Mouse (Mus musculus) thymus, adult 2 months (tissue): ENCODE measurements around the gene Zdhhc20. TPM values are rescaled to one million over a fixed set of nuclear protein-coding genes. Genes with fewer than 3 reads are reported as not detected.

Experiments used
- DNase-seq: peaks from one replicate; pipeline ENCODE4 v3.0.0; 2021
- H3K27ac ChIP-seq: fragments of 200-500 bp; 2 replicates; pipeline ENCODE4 v1.5.1; 2012; ENCODE audit warnings: low read length, control low read depth; ENCODE audit not compliant: control insufficient read depth, insufficient read depth
- H3K27me3 ChIP-seq: fragments of 200-500 bp; 2 replicates; pipeline ENCODE4 v1.6.1; 2012; ENCODE audit warnings: mild to moderate bottlenecking, low read length, moderate library complexity, mixed read lengths; ENCODE audit not compliant: control insufficient read depth, insufficient read depth
- H3K36me3 ChIP-seq: fragments of 200-500 bp; 2 replicates; pipeline ENCODE4 v1.6.1; 2012; ENCODE audit warnings: mild to moderate bottlenecking, low read length, moderate library complexity; ENCODE audit not compliant: control insufficient read depth, insufficient read depth
- H3K4me1 ChIP-seq: fragments of 200-500 bp; replicated peaks from 2 replicates; pipeline ENCODE4 v1.6.1; 2012; ENCODE audit warnings: low read length; ENCODE audit not compliant: control insufficient read depth, insufficient read depth
- H3K4me3 ChIP-seq: fragments of 200-500 bp; 2 replicates; pipeline ENCODE4 v1.5.1; 2012; ENCODE audit warnings: mild to moderate bottlenecking, low read length, control low read depth, moderate library complexity; ENCODE audit not compliant: control insufficient read depth, insufficient read depth
- CTCF ChIP-seq: fragments of 200-500 bp; IDR thresholded peaks from 2 replicates; pipeline ENCODE4 v1.5.1; 2012; ENCODE audit warnings: mild to moderate bottlenecking, control low read depth, low read length, moderate library complexity, borderline replicate concordance; ENCODE audit not compliant: control insufficient read depth, poor library complexity, insufficient read depth; ENCODE audit errors: extremely low read depth
- POLR2A ChIP-seq: fragments of 200-500 bp; IDR thresholded peaks from 2 replicates; pipeline ENCODE4 v1.6.1; 2012; ENCODE audit warnings: mild to moderate bottlenecking, low read length, control low read depth, moderate library complexity; ENCODE audit not compliant: control insufficient read depth, poor library complexity, insufficient read depth; ENCODE audit errors: extremely low read depth
- WGBS: fragments of 180-500 bp; shearing (Covaris S2); methylation state at CpG from one replicate; pipeline ENCODE4 v1.1.7; 2018; 5-methylcytosine and 5-hydroxymethylcytosine counted together
- polyA plus RNA-seq: library from polyadenylated mRNA; depleted of rRNA; stranded (reverse); fragments of >200 nt; gene quantifications from 2 replicates; pipeline ENCODE4 v1.2.3, GENCODE M21; 2012; rRNA removed

The Zdhhc20 gene
- polyA plus RNA-seq, 1 experiment, result 12.4 TPM

DNA sequence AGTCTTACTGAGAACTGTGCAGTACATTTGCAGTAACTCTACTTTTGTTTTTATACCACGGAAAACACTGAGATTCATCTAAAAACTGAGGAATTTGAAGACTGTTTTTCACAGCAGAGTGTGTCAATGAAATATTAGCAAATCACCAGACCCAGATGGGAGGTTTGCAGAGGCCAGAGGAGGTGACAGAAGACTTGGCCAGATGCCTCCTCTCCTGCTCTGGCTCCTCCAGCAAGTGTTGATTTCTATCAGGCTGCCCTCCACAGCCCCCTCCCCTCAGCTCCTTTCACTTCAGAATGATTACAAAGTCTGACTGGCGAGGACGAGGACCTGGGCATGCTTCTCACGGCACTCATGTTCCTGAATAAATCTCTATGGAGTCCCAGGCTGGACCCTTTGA is 102.7 kb downstream of the Zdhhc20 start:
- TF ChIP-seq POLR2A, result no peak
- no peak for TF ChIP-seq CTCF
- no peaks in the 10 kb centered on the region for H3K27me3 ChIP-seq
- 89% methylated on average over 4 of the region's 4 CpGs for WGBS

More for the DNA sequence above, 102.7 kb downstream of the Zdhhc20 start:
- no peak overlapping the region for H3K4me3 ChIP-seq
- H3K4me1 ChIP-seq, result no peaks in the 10 kb centered on the region
- H3K27ac ChIP-seq, result no peak overlapping the region
- DNase-seq, result no peak
- no peaks in the 10 kb centered on the region for H3K36me3 ChIP-seq

Other genes with a start within 250 kb of the Zdhhc20 start
- gene Xpo4, start 224.8 kb downstream of the Zdhhc20 start, polyA plus RNA-seq, result 5.9 and 6.9 TPM in 2 replicates
- gene Gm49361, start 144.2 kb downstream of the Zdhhc20 start, polyA plus RNA-seq, result 0.23 TPM in 1 of 2 replicates, not detected in the other
- gene Lats2, start 131.9 kb downstream of the Zdhhc20 start, polyA plus RNA-seq, result 17.1 and 18.2 TPM in 2 replicates
- 4.9 and 8.6 TPM in 2 replicates for gene Sap18, start 92.1 kb downstream of the Zdhhc20 start, polyA plus RNA-seq
- 5.9 and 8.3 TPM in 2 replicates for gene Ska3, start 64.1 kb downstream of the Zdhhc20 start, polyA plus RNA-seq
- 81.4 and 82.1 TPM in 2 replicates for gene Mrpl57, start 64.0 kb downstream of the Zdhhc20 start, polyA plus RNA-seq
- gene Micu2, start 109.0 kb upstream of the Zdhhc20 start, polyA plus RNA-seq, result 16.6 and 20.5 TPM in 2 replicates
- 0.29 and 0.34 TPM in 2 replicates for gene Fgf9, start 180.3 kb upstream of the Zdhhc20 start, polyA plus RNA-seq